Mouse (Mus musculus) ovary, adult 18-20 months (tissue): ENCODE data around the gene Pik3cd.

ENCODE experiments used
- DNase-seq: peaks from one replicate; pipeline ENCODE4 v3.0.0; 2022; ENCODE audit warnings: low spot score, mixed read lengths

Gene Pik3cd

GRCm38 (mm10) chr4:149608309-149608638, 94.1 kb downstream of the Pik3cd start:
- no peak for DNase-seq

DNA sequence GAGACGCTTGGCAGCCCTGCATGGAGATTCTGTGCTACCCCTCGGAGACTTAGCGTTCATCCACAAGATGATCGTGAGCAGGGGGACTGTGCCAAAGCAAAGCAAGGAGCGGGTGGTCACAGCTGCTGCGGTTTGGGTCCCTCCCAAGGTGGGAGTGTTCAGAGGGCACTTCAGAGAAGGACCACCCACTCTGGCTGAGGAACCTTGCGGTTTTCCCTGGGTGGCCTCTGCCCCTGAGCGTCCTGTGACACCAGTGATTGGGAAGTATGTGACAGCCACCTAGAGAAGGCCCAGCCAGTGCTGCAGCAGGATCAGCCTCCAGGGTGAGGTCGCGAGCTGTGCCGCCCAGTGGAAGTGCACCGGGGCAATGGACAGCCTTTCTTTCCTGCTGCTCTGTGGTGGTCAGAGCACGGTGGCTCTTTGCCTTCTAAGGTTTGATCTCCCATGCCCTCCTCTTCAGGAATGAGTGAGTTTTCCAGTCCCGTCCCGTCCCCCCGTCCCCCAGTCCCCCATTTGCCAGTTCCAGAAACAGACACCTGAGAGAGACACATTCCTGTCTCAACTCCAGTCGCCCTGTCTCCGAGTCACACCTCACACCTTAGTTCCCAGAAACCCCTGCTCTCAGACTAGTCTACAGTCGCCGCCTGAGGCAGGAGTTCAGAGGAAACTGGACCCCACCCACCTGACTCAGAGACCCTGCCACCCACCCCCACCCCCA, 94.6 kb downstream of the Pik3cd start:
- no peak for DNase-seq

GRCm38 (mm10) chr4:149606766-149607358, 95.5 kb downstream of the Pik3cd start:
- no peak for DNase-seq

DNA sequence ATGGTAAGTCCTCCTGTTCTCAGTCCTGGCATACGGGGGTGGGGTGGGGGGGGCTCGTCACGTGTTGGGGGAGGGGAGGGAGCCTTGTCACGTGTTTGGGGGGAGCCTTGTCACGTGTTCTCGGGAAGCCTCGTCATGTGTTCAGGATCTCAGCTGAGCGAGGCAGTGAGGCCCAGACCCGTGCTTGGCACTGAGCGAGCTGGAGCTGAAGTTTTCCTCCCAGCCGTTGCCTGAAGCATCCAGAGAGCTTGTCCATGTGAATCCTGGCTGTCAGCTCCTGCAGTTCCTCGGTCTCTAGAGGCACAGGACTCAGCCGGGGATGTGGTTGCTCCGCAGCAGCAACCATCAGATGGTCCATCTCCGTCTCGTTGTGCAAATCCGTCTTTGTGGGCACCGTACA, 96.3 kb downstream of the Pik3cd start:
- DNase-seq, result no peak

DNA sequence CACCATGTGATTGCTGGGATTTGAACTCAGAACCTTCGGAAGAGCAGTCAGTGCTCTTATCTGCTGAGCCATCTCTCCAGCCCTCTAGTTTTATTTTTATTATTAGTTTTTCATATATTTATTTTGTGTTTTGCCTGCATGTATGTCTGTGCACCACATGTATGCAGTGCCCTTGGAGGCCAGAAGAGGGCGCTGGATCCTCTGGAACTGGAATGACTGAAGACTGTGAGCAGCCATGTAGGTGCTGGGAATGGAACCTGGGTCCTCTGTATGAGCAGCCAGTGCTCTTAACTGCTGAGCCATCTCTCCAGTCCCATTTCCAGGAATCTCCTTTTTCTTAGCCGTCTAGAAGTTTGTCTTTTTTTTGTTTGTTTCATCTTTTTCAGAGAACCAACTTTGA, 97.9 kb downstream of the Pik3cd start:
- no peak for DNase-seq

DNA sequence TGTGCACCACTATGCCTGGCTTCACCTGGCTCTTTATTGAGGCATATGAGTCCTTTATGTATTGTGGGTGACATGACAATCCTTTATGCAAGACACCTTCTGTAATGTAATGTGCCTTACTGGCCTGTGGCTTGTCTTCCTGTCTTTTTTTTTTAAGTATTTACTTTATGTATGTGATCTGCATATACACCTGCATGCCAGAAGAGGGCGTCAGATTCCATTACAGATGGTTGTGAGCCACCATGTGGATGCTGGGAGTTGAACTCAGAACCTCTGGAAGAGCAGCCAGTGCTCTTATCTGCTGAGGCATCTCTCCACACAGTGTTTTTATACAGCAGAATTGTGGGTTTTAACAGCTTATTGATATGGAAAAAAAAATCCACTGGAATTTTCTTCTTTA, 98.5 kb downstream of the Pik3cd start:
- DNase-seq, result no peak

DNA sequence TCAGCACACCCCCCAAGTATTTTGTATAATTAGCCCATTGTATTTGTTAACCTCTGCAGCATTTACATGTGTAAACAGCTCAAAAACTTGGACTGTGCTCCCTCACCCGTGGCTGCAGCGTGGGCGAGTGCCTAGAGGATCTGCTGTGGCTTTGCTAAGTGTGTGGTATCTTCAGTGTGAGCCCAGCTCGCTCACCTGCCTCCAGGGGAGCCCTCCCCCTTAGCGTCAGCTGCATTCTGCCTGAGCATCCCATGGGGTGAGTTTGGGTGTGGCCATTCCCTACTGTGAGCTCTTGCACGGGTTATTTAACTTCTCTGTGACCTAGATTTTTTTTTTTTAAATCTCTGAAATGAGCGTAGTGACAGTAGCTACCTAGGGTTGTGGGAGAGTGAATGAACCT, 100.1 kb downstream of the Pik3cd start:
- DNase-seq, result no peak

DNA sequence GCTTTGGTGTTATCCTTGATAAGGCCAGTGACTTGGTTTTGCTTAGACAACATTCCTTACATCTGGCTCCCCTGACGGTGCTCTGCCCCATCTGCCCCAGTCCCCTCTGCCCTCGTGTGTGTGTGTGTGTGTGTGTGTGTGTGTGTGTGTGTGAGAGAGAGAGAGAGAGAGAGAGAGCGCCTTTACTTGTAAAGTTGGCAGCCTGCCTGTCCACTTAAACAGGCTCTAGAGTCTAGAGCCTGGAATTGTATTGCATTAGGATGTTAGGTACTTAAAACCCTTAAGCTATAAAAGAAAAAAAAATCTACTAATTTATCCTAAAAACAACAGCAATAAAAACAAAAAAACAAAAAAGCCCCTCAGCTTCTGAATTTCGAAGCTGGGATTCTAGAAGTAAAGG, 100.9 kb downstream of the Pik3cd start:
- no peak for DNase-seq

- DNase-seq, result no peak
Observed at GRCm38 (mm10) chr4:149600130-149600529, 102.2 kb downstream of the Pik3cd start.

DNA sequence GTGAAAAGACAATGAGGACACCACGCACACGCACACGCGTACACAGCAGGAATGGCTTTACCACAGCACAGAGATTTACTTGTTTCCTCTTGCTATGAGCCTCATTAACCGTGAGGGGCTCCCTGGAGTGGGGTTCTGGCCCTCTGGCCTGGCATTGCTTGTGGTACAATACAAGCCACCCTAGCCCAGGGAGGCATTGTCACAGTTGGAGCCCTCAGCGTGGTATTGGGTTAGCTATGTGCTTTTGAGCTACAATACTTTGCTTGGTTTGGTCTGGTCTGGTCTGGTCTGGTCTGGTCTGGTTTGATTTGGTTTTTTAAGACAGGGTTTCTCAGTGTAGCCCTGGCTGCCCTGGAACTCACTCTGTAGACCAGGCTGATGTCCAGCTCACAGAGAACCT, 102.8 kb downstream of the Pik3cd start:
- no peak for DNase-seq
